Mouse (Mus musculus) cerebellum, adult 2 months (tissue): Measurements from ENCODE around the gene Elmo3.

Experiments used
- CTCF ChIP-seq: fragments of 200-500 bp; IDR thresholded peaks from 2 replicates; pipeline ENCODE4 v1.5.1; 2011; ENCODE audit warnings: low read depth, mild to moderate bottlenecking, control low read depth, low read length, moderate library complexity, borderline replicate concordance; ENCODE audit not compliant: insufficient read depth
- POLR2A ChIP-seq: fragments of 200-500 bp; IDR thresholded peaks from 2 replicates; pipeline ENCODE4 v1.6.1; 2011; ENCODE audit warnings: low read length, control low read depth, borderline replicate concordance; ENCODE audit not compliant: insufficient read depth

GRCm38 (mm10) chr8:105348450-105349095 lies 43.2 kb downstream of the Elmo3 start, which contains the start of gene Slc9a5:
- TF ChIP-seq POLR2A (no peak), CTCF (no peak)
